Mouse (Mus musculus): ENCODE results near the gene T. TPM values are rescaled to one million over a fixed set of nuclear protein-coding genes. Genes with fewer than 3 reads are reported as not detected.
"Not testable (repeated sequence)": the region's sequence is repeated elsewhere in the genome, so short reads cannot be mapped to it uniquely, and the experiment has no call there.

The T gene
- polyA plus RNA-seq, 1 experiment: 0.15 TPM

DNA sequence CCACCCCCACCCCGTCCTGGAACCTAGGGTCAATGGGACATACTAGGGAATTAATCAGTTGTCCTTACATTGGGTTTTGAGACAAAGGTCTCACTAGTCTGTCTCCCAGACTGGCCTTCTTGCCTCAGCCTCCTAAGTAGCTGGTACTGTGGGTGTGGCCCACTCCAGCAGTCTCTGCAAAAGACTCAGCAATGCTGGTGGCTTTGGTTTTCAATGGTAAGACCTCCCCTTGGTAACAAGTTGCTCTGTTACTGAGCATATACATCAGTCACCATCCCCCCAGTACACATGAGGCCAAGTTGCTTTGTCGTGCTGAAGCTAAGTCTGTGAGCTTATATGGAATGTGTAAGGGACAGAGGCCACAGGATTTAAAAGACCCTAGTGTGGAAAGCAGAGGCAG is 36.3 kb upstream of the T start:
- WGBS: 68% methylated on average over 2 of the region's 2 CpGs
- H3K27ac ChIP-seq (ENCODE audit: insufficient read depth, low read length): no peak overlapping the region
- TF ChIP-seq POLR2A (IDR thresholded peaks at IDR 0.05; ENCODE audit: borderline replicate concordance, insufficient read depth, low read length): no peak
- no peak for TF ChIP-seq CTCF (IDR thresholded peaks at IDR 0.05; ENCODE audit: borderline replicate concordance, insufficient read depth, low read depth, low read length)

DNA sequence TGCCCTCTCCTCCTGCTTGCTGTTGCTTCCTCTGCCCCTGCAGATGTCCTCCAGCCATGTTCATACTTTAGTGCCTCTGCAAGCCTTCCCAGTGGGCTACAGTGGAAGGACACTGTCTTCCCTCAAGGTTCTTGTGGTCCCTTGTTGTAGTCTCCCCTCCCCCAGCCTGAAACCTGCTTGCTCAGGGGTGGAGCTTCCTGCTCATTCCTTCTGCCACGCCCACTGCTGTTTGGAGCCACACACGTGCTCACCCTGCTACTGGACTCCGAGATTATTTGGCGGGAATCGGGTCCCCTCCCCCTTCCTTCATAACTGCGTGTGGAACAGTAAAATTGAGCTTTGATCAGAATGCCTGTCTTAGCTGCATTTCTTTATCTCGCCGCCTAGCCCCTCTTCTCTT is 30.3 kb upstream of the T start:
- 56% methylated on average over 8 of the region's 8 CpGs for WGBS
- H3K27ac ChIP-seq (ENCODE audit: insufficient read depth, low read length); H3K4me1 ChIP-seq (ENCODE audit: control insufficient read depth, insufficient read depth, low read length); H3K27me3 ChIP-seq (ENCODE audit: control insufficient read depth, insufficient read depth, low read length); H3K4me3 ChIP-seq (replicated peaks; ENCODE audit: insufficient read depth, low read depth, low read length); DNase-seq: not testable (repeated sequence)

More for the DNA sequence above, 36.3 kb upstream of the T start:
- Histone ChIP-seq H3K4me1 (ENCODE audit: control insufficient read depth, insufficient read depth, low read length) (no peaks in the 10 kb centered on the region), H3K4me3 (replicated peaks; ENCODE audit: insufficient read depth, low read depth, low read length) (no peak overlapping the region), H3K27me3 (ENCODE audit: control insufficient read depth, insufficient read depth, low read length) (no peaks in the 10 kb centered on the region)
- no peak for DNase-seq

DNA sequence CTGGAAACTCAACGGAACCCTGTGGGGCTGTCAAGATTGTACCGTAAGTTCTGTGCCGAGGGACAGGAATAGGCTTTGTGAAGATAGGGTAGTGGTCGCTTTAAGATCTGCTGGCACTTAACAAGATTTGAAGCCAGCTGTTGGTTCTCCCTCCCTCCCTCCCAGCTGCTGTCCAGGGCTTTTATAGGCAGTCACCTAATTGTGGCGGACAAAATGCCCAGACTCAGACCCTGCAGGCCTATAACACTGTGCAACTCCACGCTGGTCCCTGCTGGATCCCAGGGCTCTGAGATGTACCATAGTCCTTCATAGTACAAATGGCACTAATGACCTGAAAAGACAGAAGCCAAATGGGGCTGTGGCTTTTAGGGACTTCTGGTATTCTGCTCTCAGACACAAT is 27.9 kb upstream of the T start:
- no peak overlapping the region for H3K4me3 ChIP-seq (replicated peaks; ENCODE audit: insufficient read depth, low read depth, low read length)
- WGBS: 36% methylated on average over 6 of the region's 6 CpGs
- no peak for TF ChIP-seq POLR2A (IDR thresholded peaks at IDR 0.05; ENCODE audit: borderline replicate concordance, insufficient read depth, low read length)
- TF ChIP-seq CTCF (IDR thresholded peaks at IDR 0.05; ENCODE audit: borderline replicate concordance, insufficient read depth, low read depth, low read length): no peak
- H3K4me1 ChIP-seq (ENCODE audit: control insufficient read depth, insufficient read depth, low read length): no peaks in the 10 kb centered on the region
- H3K27ac ChIP-seq (ENCODE audit: insufficient read depth, low read length): no peak overlapping the region
- H3K27me3 ChIP-seq (ENCODE audit: control insufficient read depth, insufficient read depth, low read length): no peaks in the 10 kb centered on the region; the same call in 1 of the 2 replicates
- no peak for DNase-seq

DNA sequence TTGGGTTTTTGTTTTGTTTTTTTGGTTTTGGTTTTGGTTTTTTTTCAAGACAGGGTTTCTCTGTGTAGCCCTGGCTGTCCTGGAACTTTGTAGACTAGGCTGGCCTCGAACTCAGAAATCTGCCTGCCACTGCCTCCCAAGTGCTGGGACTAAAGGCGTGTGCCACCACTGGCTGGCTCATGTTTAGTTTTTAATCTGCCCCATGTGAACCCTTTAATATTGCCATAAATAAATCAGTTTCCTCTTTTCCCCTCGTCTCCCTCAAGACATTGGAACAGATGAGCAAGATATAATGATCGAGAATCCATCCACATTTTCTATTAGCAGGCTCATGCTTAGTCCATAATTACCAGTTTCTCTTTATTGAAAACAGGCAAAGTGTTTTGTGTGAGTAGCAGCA is 26.2 kb upstream of the T start:
- not testable (repeated sequence) for H3K27ac ChIP-seq (ENCODE audit: insufficient read depth, low read length); H3K27me3 ChIP-seq (ENCODE audit: control insufficient read depth, insufficient read depth, low read length); DNase-seq; H3K4me3 ChIP-seq (replicated peaks; ENCODE audit: insufficient read depth, low read depth, low read length); H3K4me1 ChIP-seq (ENCODE audit: control insufficient read depth, insufficient read depth, low read length)
- 72% methylated on average over 4 of the region's 4 CpGs for WGBS

DNA sequence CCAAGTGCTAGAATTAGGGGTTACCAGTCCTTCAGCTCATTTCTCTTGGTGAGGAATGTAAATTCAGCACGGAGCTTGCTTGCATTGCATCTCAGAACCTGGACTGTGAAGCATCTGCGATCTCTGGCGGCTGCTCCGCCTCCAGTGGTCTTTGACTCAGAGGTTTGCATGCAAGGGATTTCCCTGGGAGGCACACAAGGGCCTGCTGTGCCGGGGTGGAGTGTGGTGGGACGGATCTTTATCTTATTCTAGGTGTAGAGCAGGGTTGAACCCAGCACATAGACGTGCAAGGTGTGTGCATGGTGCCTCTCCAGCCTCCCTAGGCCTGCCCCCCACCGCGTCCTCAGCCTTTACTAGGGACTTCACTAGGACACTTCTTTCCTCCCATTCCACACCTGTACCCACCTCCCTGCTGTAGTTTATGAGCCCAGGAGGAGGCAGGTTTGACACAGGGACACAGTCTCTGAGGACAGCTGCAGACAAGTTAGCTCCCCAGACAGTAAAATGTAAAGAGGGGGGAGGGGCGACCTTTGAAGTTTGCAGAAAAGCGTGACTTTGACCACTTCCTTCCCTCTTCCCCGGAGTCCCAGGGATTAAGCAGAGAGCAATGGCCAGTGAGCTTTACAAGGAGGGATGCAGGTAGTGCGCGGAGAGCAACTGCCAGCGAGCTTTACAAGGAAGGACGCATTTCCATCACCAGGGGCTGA is 25.5 kb upstream of the T start:
- no peaks in the 10 kb centered on the region; the same call in 1 of the 2 replicates for H3K27me3 ChIP-seq (ENCODE audit: control insufficient read depth, insufficient read depth, low read length)
- H3K4me1 ChIP-seq (ENCODE audit: control insufficient read depth, insufficient read depth, low read length): no peaks in the 10 kb centered on the region
- DNase-seq: no peak
- TF ChIP-seq POLR2A (IDR thresholded peaks at IDR 0.05; ENCODE audit: borderline replicate concordance, insufficient read depth, low read length): no peak
- TF ChIP-seq CTCF (IDR thresholded peaks at IDR 0.05; ENCODE audit: borderline replicate concordance, insufficient read depth, low read depth, low read length): no peak
- no peak overlapping the region for H3K27ac ChIP-seq (ENCODE audit: insufficient read depth, low read length)
- 16% methylated on average over 16 of the region's 16 CpGs for WGBS
- no peak overlapping the region for H3K4me3 ChIP-seq (replicated peaks; ENCODE audit: insufficient read depth, low read depth, low read length)

DNA sequence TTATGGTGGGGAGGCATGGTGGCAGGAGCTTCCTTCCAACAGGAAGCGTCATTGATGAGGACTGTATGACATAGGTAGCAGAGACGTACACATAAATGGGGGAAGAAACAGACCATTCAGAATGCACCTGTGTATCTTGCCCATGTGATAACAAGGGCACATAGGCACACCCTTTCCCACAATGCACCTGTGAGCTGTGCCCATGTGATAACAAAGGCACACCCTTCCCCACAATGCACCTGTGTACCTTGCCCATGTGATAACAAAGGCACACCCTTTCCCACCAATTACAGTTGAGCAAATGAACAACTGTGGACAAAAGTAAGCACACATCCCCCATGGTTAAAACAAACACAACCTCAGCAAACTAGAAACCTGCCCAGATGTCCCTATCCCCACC is 23.9 kb upstream of the T start:
- Histone ChIP-seq H3K27me3 (ENCODE audit: control insufficient read depth, insufficient read depth, low read length) (no peaks in the 10 kb centered on the region; the same call in 1 of the 2 replicates), H3K27ac (ENCODE audit: insufficient read depth, low read length) (no peak overlapping the region), H3K4me3 (replicated peaks; ENCODE audit: insufficient read depth, low read depth, low read length) (no peak overlapping the region), H3K4me1 (ENCODE audit: control insufficient read depth, insufficient read depth, low read length) (no peaks in the 10 kb centered on the region)
- 92% methylated on average over 2 of the region's 2 CpGs for WGBS
- DNase-seq: no peak
- TF ChIP-seq POLR2A (IDR thresholded peaks at IDR 0.05; ENCODE audit: borderline replicate concordance, insufficient read depth, low read length): no peak
- no peak for TF ChIP-seq CTCF (IDR thresholded peaks at IDR 0.05; ENCODE audit: borderline replicate concordance, insufficient read depth, low read depth, low read length)

DNA sequence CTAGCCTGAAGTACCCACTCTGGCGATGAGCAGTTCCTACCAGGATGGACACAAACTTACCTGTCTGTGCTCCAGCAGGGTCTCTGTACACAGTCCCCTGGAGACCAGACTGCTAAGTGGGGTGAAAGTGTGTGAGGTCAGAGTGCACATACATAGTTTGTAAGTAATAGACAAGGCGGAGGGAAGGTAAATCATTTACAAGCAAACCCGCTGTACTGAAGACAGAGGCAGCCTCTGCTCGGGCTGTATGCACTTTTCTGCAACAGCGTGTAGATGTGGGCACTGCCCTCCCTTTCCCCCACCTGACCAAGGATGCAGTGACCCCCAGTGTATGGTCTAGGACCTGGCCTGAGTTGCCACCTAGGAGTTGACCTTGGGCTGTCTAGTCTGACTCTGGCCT is 20.6 kb upstream of the T start:
- TF ChIP-seq CTCF (IDR thresholded peaks at IDR 0.05; ENCODE audit: borderline replicate concordance, insufficient read depth, low read depth, low read length) (no peak), POLR2A (IDR thresholded peaks at IDR 0.05; ENCODE audit: borderline replicate concordance, insufficient read depth, low read length) (no peak)
- DNase-seq: no peak
- Histone ChIP-seq H3K27ac (ENCODE audit: insufficient read depth, low read length) (no peak overlapping the region), H3K27me3 (ENCODE audit: control insufficient read depth, insufficient read depth, low read length) (no peaks in the 10 kb centered on the region), H3K4me1 (ENCODE audit: control insufficient read depth, insufficient read depth, low read length) (no peaks in the 10 kb centered on the region), H3K4me3 (replicated peaks; ENCODE audit: insufficient read depth, low read depth, low read length) (no peak overlapping the region)
- WGBS: 76% methylated on average over 5 of the region's 5 CpGs

DNA sequence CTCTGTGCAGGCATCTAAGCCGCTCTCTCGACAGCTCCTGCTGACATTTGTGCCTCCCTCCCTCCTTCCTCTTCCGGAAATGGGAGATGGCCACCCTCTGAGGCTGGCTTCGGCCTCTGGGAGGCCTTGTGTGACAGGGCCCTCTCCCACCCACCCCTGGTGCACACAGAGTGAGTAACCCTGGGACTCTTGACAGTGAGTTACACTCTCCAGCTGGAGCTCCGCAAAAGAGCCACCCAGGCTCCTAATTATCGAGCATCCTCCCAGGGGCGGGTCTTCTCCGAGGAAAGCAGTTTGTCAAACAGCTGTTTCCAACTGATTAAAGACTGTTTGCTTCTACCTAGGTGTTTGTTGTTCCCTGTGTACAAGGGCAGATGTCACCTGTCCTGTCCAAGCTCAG is 18.7 kb upstream of the T start:
- no peak for TF ChIP-seq POLR2A (IDR thresholded peaks at IDR 0.05; ENCODE audit: borderline replicate concordance, insufficient read depth, low read length)
- TF ChIP-seq CTCF (IDR thresholded peaks at IDR 0.05; ENCODE audit: borderline replicate concordance, insufficient read depth, low read depth, low read length): no peak
- Histone ChIP-seq H3K4me3 (replicated peaks; ENCODE audit: insufficient read depth, low read depth, low read length) (no peak overlapping the region), H3K4me1 (ENCODE audit: control insufficient read depth, insufficient read depth, low read length) (no peaks in the 10 kb centered on the region), H3K27ac (ENCODE audit: insufficient read depth, low read length) (no peak overlapping the region), H3K27me3 (ENCODE audit: control insufficient read depth, insufficient read depth, low read length) (no peaks in the 10 kb centered on the region)
- no peak for DNase-seq
- 27% methylated on average over 8 of the region's 8 CpGs for WGBS
